Mouse (Mus musculus): ENCODE measurements around the gene Fbrsl1. TPM values are rescaled to one million over a fixed set of nuclear protein-coding genes. Genes with fewer than 3 reads are reported as not detected.

Fbrsl1 gene
- total and polyA plus RNA-seq, 2 experiments from 2014 or later, result 20.3 to 32.8 TPM

GRCm38 (mm10) chr5:110415806-110416700 is 32.2 kb downstream of the Fbrsl1 start:
- Histone ChIP-seq H3K27me3 (ENCODE audit: insufficient read depth, low read length) (no peaks in the 10 kb centered on the region), H3K9me3 (ENCODE audit: low read length) (no peaks in the 10 kb centered on the region), H3K27ac (ENCODE audit: low read depth, low read length) (peak overlapping the region; percentile 65), H3K9ac (replicated peaks; ENCODE audit: low read length, poor library complexity, severe bottlenecking) (no peak overlapping the region), H3K36me3 (ENCODE audit: insufficient read depth, low read length) (peaks cover 9% of the 10 kb centered on the region; the same call in 1 of the 2 replicates), H3K4me3 (ENCODE audit: low read depth, low read length) (no peak overlapping the region), H3K4me2 (ENCODE audit: low read depth, low read length, poor library complexity, severe bottlenecking) (no peak overlapping the region), H3K4me1 (ENCODE audit: insufficient read depth, low read length) (peaks cover 17% of the 10 kb centered on the region; the same call in 1 of the 2 replicates)
- TF ChIP-seq CTCF (IDR thresholded peaks at IDR 0.05), result no peak
- DNase-seq (ENCODE audit: low spot score) (no peak), ATAC-seq (ENCODE audit: low FRiP score) (peak; percentile 33; the same call in 1 of the 2 replicates)
- WGBS, result 44% methylated on average over 11 of the region's 13 CpGs

GRCm38 (mm10) chr5:110415022-110415421 is 33.3 kb downstream of the Fbrsl1 start:
- Histone ChIP-seq H3K9me3 (ENCODE audit: low read length) (no peaks in the 10 kb centered on the region), H3K9ac (replicated peaks; ENCODE audit: low read length, poor library complexity, severe bottlenecking) (no peak overlapping the region), H3K36me3 (ENCODE audit: insufficient read depth, low read length) (peaks cover 11% of the 10 kb centered on the region; the same call in 1 of the 2 replicates), H3K27ac (ENCODE audit: low read depth, low read length) (no peak overlapping the region), H3K4me2 (ENCODE audit: low read depth, low read length, poor library complexity, severe bottlenecking) (no peak overlapping the region), H3K4me3 (ENCODE audit: low read depth, low read length) (no peak overlapping the region), H3K4me1 (ENCODE audit: insufficient read depth, low read length) (peaks cover 17% of the 10 kb centered on the region; the same call in 1 of the 2 replicates), H3K27me3 (ENCODE audit: insufficient read depth, low read length) (no peaks in the 10 kb centered on the region)
- TF ChIP-seq CTCF (IDR thresholded peaks at IDR 0.05), result no peak
- DNase-seq (ENCODE audit: low spot score) (no peak), ATAC-seq (ENCODE audit: low FRiP score) (no peak)
- WGBS, result 78% methylated on average over 5 of the region's 5 CpGs

- Histone ChIP-seq H3K9ac (replicated peaks; ENCODE audit: low read length, poor library complexity, severe bottlenecking) (no peak overlapping the region), H3K27ac (ENCODE audit: low read depth, low read length) (no peak overlapping the region), H3K27me3 (ENCODE audit: insufficient read depth, low read length) (no peaks in the 10 kb centered on the region), H3K4me2 (ENCODE audit: low read depth, low read length, poor library complexity, severe bottlenecking) (no peak overlapping the region), H3K36me3 (ENCODE audit: insufficient read depth, low read length) (peaks cover 18% of the 10 kb centered on the region), H3K9me3 (ENCODE audit: low read length) (no peaks in the 10 kb centered on the region), H3K4me1 (ENCODE audit: insufficient read depth, low read length) (peaks cover 17% of the 10 kb centered on the region; the same call in 1 of the 2 replicates), H3K4me3 (ENCODE audit: low read depth, low read length) (no peak overlapping the region)
- ATAC-seq (ENCODE audit: low FRiP score), result no peak
- no peak for DNase-seq (ENCODE audit: low spot score)
- TF ChIP-seq CTCF (IDR thresholded peaks at IDR 0.05), result no peak
- 92% methylated on average over 14 of the region's 14 CpGs for WGBS
Measured at GRCm38 (mm10) chr5:110413018-110413417, 35.3 kb downstream of the Fbrsl1 start.

- ATAC-seq (ENCODE audit: low FRiP score) (no peak), DNase-seq (ENCODE audit: low spot score) (no peak)
- Histone ChIP-seq H3K27ac (ENCODE audit: low read depth, low read length) (no peak overlapping the region), H3K36me3 (ENCODE audit: insufficient read depth, low read length) (peaks cover 18% of the 10 kb centered on the region), H3K9me3 (ENCODE audit: low read length) (no peaks in the 10 kb centered on the region), H3K27me3 (ENCODE audit: insufficient read depth, low read length) (no peaks in the 10 kb centered on the region), H3K4me3 (ENCODE audit: low read depth, low read length) (no peak overlapping the region), H3K4me1 (ENCODE audit: insufficient read depth, low read length) (peaks cover 6% of the 10 kb centered on the region; the same call in 1 of the 2 replicates), H3K4me2 (ENCODE audit: low read depth, low read length, poor library complexity, severe bottlenecking) (no peak overlapping the region), H3K9ac (replicated peaks; ENCODE audit: low read length, poor library complexity, severe bottlenecking) (no peak overlapping the region)
- WGBS, result 65% methylated on average over 5 of the region's 5 CpGs
- no peak for TF ChIP-seq CTCF (IDR thresholded peaks at IDR 0.05)
Measured at GRCm38 (mm10) chr5:110410386-110410785, 37.9 kb downstream of the Fbrsl1 start.

- H3K36me3 ChIP-seq (ENCODE audit: insufficient read depth, low read length), result peaks cover 13% of the 10 kb centered on the region
- H3K9me3 ChIP-seq (ENCODE audit: low read length), result no peaks in the 10 kb centered on the region
- 81% methylated on average over 2 of the region's 2 CpGs for WGBS
- TF ChIP-seq CTCF (IDR thresholded peaks at IDR 0.05), result no peak
- no peak overlapping the region for H3K27ac ChIP-seq (ENCODE audit: low read depth, low read length)
- H3K9ac ChIP-seq (replicated peaks; ENCODE audit: low read length, poor library complexity, severe bottlenecking), result no peak overlapping the region
- DNase-seq (ENCODE audit: low spot score) (no peak), ATAC-seq (ENCODE audit: low FRiP score) (no peak)
- H3K4me3 ChIP-seq (ENCODE audit: low read depth, low read length), result no peak overlapping the region
- H3K27me3 ChIP-seq (ENCODE audit: insufficient read depth, low read length), result no peaks in the 10 kb centered on the region
- H3K4me2 ChIP-seq (ENCODE audit: low read depth, low read length, poor library complexity, severe bottlenecking), result no peak overlapping the region
- H3K4me1 ChIP-seq (ENCODE audit: insufficient read depth, low read length), result peaks cover 6% of the 10 kb centered on the region; the same call in 1 of the 2 replicates
Measured at GRCm38 (mm10) chr5:110408967-110409366, 39.3 kb downstream of the Fbrsl1 start.
